Mouse (Mus musculus) midbrain, embryonic 10.5 days (tissue): ENCODE measurements around the gene Nufip2. TPM values are rescaled to one million over a fixed set of nuclear protein-coding genes. Genes with fewer than 3 reads are reported as not detected.
A peak's percentile ranks its signal among the peaks of the same experiment; 100 is the strongest.
"Not testable (repeated sequence)": the region's sequence is repeated elsewhere in the genome, so short reads cannot be mapped to it uniquely, and the experiment has no call there.

Source experiments
- DNase-seq: peaks from one replicate; pipeline ENCODE4 v3.0.0-alpha.2; 2017; ENCODE audit warnings: low spot score
- H3K27ac ChIP-seq: fragments of 300-500 bp; sonication (generic); replicated peaks from 2 replicates; pipeline ENCODE4 v1.5.1; 2016; ENCODE audit warnings: mild to moderate bottlenecking
- H3K27me3 ChIP-seq: fragments of 300-500 bp; sonication (generic); 2 replicates; pipeline ENCODE4 v1.6.1; 2016; ENCODE audit warnings: low read depth, mild to moderate bottlenecking; ENCODE audit not compliant: poor library complexity, severe bottlenecking
- H3K36me3 ChIP-seq: fragments of 300-500 bp; sonication (generic); 2 replicates; pipeline ENCODE4 v1.6.1; 2016; ENCODE audit warnings: mild to moderate bottlenecking, moderate library complexity
- H3K4me1 ChIP-seq: fragments of 300-500 bp; sonication (generic); 2 replicates; pipeline ENCODE4 v1.6.1; 2016
- H3K4me3 ChIP-seq: fragments of 300-500 bp; sonication (generic); 2 replicates; pipeline ENCODE4 v1.5.1; 2016; ENCODE audit warnings: mild to moderate bottlenecking, moderate library complexity
- H3K9me3 ChIP-seq: fragments of 300-500 bp; sonication (generic); replicated peaks from 2 replicates; pipeline ENCODE4 v1.6.1; 2016; ENCODE audit warnings: mild to moderate bottlenecking
- WGBS: fragments of 180-500 bp; shearing (Covaris S2); methylation state at CpG from one replicate; pipeline ENCODE4 v1.1.7; 2016; 5-methylcytosine and 5-hydroxymethylcytosine counted together
- polyA plus RNA-seq: library from polyadenylated mRNA; unstranded; fragments of >200 nt; fragmentation: Nextera tagmentation; extraction: Ambion mirVana; gene quantifications from 2 replicates; pipeline ENCODE4 v1.2.1, GENCODE M21; 2016

The Nufip2 gene
- polyA plus RNA-seq, 1 experiment from 2014 or later: 3.2 TPM

DNA sequence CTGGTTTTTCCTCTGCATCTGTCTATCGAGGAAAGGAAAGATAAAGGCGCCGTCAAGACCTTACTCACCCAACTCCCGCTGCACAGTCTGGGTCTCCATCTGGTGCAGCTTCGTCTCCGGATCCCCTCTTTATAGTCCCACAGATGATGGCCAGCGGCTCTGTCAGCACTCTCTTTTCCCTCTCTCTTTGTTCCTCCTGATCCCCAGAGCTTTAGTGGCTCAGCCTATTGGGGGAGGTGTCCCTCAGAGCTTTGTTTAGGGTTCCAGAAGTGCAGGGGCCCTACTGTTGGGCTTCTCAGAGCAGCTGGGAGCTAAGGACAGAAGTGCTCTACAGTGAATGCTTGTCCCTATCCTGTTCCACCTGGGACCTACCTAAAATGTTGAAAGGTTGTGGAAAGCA, 39.2 kb downstream of the Nufip2 start, which contains the start of gene Cryba1:
Cryba1 (minus strand) TSS at position 101 of the 400 bp plus-strand sequence.
- no peaks in the 10 kb centered on the region for H3K27me3 ChIP-seq
- peak within 1 kb of the TSS; percentile 25; the same call in 1 of the 2 replicates for H3K27ac ChIP-seq
- no peaks in the 10 kb centered on the region for H3K36me3 ChIP-seq
- H3K4me3 ChIP-seq: no peak within 1 kb of the TSS
- peaks cover 19% of the 10 kb centered on the region for H3K4me1 ChIP-seq
- no peaks in the 10 kb centered on the region for H3K9me3 ChIP-seq
- no peak for DNase-seq
- 48% methylated on average over 7 of the region's 7 CpGs for WGBS

DNA sequence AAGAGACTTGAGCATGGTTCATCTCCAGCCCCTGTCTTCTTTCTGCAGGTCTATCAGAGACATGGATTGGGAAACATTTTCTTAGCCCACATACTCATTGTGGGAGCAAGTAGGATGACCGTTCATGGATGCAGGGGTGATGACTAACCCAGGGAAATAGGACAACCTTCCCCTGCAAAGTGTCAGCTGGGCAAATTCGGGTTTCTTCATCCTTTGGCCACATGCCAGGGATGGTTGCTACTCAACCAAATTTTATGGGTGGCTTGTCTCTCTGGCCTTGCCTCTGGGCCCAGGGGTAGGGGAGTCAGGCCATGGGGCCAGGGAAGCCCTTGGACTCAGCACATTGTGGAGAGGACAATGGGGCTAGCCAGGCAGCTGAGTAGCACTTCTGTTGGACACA, 42.6 kb downstream of the Nufip2 start:
- DNase-seq: no peak
- Histone ChIP-seq H3K4me3 (no peak overlapping the region), H3K4me1 (peaks cover 19% of the 10 kb centered on the region), H3K36me3 (no peaks in the 10 kb centered on the region), H3K27ac (0 out of 2 replicates have a peak overlapping the region, but pooled peaks have one; percentile 14), H3K9me3 (no peaks in the 10 kb centered on the region), H3K27me3 (no peaks in the 10 kb centered on the region)
- WGBS: 77% methylated on average over 2 of the region's 2 CpGs

DNA sequence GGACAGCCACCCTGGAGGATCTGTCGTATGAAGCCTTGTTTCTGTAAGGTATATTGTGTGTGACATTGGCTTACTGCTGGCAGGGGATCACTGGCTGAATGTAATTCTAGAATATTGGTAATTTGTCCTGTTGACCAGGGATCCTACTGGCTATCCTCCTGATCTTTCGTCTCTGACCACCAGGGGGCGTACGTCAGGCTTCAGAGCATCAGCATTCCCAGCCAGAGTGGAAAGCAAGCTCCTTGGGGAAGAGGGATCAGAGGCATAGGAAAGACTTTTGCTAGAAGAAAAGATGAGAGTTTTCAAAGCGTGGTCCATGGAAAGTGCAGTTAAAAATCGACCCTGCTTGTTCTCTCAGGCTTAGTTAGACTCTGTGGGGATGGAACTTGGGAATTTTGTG, 51.3 kb downstream of the Nufip2 start:
- 3% methylated on average over 6 of the region's 6 CpGs for WGBS
- 0 out of 2 replicates have a peak, but pooled peaks cover 2% of the 10 kb centered on the region for H3K4me1 ChIP-seq
- peak; percentile 84 for DNase-seq

DNA sequence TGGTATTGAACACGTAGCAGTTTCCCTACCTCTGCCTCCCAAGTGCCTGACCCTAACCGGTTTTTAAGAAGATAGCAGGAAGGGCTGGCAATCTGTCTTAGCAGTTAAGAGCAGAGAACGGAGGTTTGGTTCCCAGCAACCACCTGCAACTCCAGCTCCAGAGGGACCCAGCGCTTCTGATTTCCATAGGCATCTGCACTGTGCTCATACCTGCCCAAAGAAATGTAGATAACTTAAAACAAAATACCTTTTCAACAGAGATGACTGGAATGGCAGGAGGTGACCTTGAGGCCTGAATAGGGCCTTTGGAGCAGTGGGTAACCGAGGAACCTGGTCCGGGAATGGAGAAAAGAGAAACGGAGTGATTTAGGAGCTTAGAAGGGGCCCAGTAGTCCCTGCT, 52.6 kb downstream of the Nufip2 start:
- Histone ChIP-seq H3K4me3 (no peak overlapping the region), H3K4me1 (0 out of 2 replicates have a peak, but pooled peaks cover 2% of the 10 kb centered on the region), H3K27me3 (no peaks in the 10 kb centered on the region), H3K27ac (no peak overlapping the region), H3K9me3 (no peaks in the 10 kb centered on the region), H3K36me3 (no peaks in the 10 kb centered on the region)
- no peak for DNase-seq
- 54% methylated on average over 7 of the region's 7 CpGs for WGBS

More for the DNA sequence above, 51.3 kb downstream of the Nufip2 start:
- Histone ChIP-seq H3K36me3 (no peaks in the 10 kb centered on the region), H3K9me3 (no peaks in the 10 kb centered on the region), H3K27me3 (no peaks in the 10 kb centered on the region), H3K4me3 (no peak overlapping the region), H3K27ac (no peak overlapping the region)

DNA sequence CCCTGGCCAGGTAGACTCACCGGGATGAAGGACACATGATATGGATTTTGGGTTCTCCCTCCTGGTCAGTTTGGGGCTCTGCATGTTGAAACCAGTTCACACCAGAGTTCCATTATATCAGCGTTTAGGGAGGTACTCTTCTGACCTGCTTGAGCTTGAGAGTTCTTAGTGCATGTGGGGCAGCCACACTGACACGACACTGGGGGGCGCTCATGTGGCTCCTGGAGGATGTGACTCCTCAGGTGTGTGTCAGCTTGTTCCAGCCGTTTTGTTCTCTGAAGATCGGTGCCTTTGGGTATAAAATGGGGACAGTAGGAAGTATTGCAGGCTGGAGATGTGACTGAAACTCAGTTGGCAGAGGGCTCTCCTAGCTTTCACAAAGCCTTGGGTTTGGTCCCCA, 58.0 kb downstream of the Nufip2 start:
- no peak overlapping the region for H3K4me3 ChIP-seq
- no peaks in the 10 kb centered on the region for H3K36me3 ChIP-seq
- 42% methylated on average over 6 of the region's 6 CpGs for WGBS
- no peaks in the 10 kb centered on the region for H3K27me3 ChIP-seq
- H3K4me1 ChIP-seq: no peaks in the 10 kb centered on the region
- DNase-seq: no peak
- no peaks in the 10 kb centered on the region for H3K9me3 ChIP-seq
- no peak overlapping the region for H3K27ac ChIP-seq

DNA sequence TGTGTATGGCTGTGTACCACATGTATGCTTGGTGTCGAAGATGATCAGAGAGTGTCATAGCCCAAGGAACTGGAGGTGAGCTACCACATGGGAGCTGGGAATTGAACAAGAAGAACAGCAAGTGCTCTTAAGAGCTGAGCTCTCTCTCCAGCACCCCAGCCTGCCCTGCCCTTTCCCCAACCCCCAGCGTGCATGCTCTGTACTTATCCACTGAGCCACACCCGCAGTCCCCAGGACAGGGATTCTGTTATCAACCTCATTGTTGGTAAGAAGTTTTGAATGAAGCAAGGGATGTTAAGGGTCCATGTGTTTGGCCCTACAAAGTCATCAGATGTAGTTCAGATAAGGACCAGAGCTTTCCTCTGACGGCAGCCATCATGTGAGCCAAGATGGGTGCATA, 60.7 kb downstream of the Nufip2 start:
- no peak overlapping the region for H3K27ac ChIP-seq
- no peaks in the 10 kb centered on the region for H3K27me3 ChIP-seq
- 93% methylated on average over 4 of the region's 4 CpGs for WGBS
- H3K4me3 ChIP-seq: no peak overlapping the region
- no peaks in the 10 kb centered on the region for H3K36me3 ChIP-seq
- no peaks in the 10 kb centered on the region for H3K4me1 ChIP-seq
- no peak for DNase-seq
- H3K9me3 ChIP-seq: no peaks in the 10 kb centered on the region

DNA sequence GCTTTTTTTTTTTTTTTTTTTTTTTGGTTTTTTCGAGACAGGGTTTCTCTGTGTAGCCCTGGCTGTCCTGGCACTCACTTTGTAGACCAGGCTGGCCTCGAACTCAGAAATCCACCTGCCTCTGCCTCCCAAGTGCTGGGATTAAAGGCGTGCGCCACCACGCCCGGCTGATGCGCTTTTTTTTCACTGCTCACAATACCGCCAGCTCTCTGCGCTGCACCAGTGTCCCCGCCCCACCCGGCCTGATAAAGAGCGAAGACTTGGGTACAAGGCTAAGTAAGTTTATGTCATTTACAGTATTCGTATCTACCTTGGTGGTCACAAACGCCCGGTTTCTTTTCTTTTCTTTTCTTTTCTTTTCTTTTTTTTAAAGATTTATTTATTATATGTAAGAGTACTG, 61.1 kb downstream of the Nufip2 start:
- not testable (repeated sequence) for H3K27me3 ChIP-seq, H3K9me3 ChIP-seq, H3K4me3 ChIP-seq, DNase-seq, H3K36me3 ChIP-seq, H3K27ac ChIP-seq, H3K4me1 ChIP-seq
- 92% methylated on average over 14 of the region's 15 CpGs for WGBS

DNA sequence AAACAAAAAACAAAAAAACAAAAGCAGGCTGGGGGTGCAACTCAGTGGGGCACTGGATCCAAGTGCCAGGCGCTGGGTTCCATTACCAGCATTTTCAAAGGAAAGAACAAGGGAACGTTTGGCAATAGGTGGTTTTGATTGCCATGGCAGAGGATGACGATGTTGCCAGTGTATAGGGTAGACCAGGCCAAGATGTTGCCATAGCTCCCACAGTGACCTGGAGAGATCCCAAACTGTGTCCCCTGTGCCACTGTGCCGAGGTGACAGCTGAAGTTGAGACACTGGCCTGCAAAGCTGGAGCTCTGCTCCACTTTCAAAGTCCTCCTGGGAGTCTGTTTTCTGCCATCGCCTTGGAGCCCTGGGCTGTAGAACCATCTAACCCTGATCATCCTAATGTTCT, 63.0 kb downstream of the Nufip2 start:
- Histone ChIP-seq H3K9me3 (no peaks in the 10 kb centered on the region), H3K36me3 (no peaks in the 10 kb centered on the region), H3K4me1 (no peaks in the 10 kb centered on the region), H3K27ac (no peak overlapping the region), H3K4me3 (no peak overlapping the region), H3K27me3 (no peaks in the 10 kb centered on the region)
- no peak for DNase-seq
- WGBS: 85% methylated on average over 5 of the region's 5 CpGs

DNA sequence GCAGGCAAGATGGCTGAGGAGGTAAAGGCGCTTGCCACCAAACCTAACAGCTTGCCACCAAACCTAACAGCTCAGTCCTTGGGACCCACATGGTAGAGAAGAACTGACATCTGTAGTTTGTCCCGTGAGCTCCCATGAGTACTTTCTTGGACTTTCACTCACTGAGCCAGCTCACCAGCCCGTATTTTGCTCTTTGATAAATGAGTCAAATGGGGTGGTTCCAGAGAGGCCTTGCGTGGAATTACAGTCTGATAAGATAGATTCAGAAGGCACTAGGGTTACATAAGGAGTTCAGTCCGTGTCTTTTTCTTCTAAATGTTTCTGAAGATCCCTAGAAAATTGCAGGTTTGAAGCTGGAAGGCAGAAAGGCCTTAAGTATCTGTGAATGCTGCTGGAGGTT, 66.6 kb downstream of the Nufip2 start:
- no peak for DNase-seq
- H3K27ac ChIP-seq: no peak overlapping the region
- no peaks in the 10 kb centered on the region for H3K9me3 ChIP-seq
- no peaks in the 10 kb centered on the region for H3K4me1 ChIP-seq
- H3K36me3 ChIP-seq: no peaks in the 10 kb centered on the region
- no peak overlapping the region for H3K4me3 ChIP-seq
- no peaks in the 10 kb centered on the region for H3K27me3 ChIP-seq
- 82% methylated on average over 5 of the region's 5 CpGs for WGBS

DNA sequence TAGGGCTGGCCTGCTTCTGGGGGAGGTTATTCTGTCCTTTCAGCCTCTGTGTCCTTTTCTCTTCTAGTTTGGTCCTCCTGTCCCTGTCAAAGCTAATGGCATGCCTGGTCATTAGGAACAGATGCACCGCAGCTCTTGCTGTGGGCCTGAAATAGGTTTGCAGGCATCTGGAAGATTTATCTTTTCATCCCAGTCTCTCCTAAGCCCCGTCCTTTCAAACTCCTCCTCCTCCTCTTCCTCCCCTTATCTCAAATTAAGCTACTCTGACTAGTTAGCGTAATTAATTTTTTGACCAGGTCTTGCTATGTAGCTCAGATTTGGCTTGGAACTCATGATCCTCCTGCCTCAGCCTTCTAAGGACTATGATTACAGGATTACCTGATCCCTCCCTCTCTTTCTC, 67.5 kb downstream of the Nufip2 start:
- H3K4me1 ChIP-seq: peaks cover 4% of the 10 kb centered on the region
- 81% methylated on average over 3 of the region's 3 CpGs for WGBS
- H3K27me3 ChIP-seq: no peaks in the 10 kb centered on the region
- DNase-seq: no peak
- H3K4me3 ChIP-seq: no peak overlapping the region
- no peak overlapping the region for H3K27ac ChIP-seq
- H3K36me3 ChIP-seq: no peaks in the 10 kb centered on the region
- no peaks in the 10 kb centered on the region for H3K9me3 ChIP-seq

DNA sequence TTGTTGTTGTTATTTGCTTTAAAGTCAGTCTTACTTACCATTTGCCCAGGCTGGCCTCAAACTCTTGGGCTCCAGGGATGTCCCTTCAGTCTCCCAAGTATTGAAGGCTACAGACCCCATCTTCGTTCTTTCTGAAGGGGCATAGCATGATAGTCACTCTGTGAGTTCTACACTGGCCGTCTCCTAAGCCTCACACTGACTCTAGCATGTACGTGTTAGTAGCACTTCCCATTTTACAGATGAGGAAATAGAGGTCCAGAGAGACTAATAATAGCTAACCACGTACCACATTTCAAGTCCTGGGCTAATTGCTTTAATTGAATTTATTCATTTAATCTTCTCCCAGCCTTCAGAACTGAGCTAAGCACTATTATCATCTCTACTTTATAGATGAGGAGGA, 74.1 kb downstream of the Nufip2 start:
- DNase-seq: no peak
- peaks cover 30% of the 10 kb centered on the region for H3K4me1 ChIP-seq
- WGBS: 93% methylated on average over 4 of the region's 4 CpGs
- H3K27ac ChIP-seq: no peak overlapping the region
- peaks cover 26% of the 10 kb centered on the region for H3K27me3 ChIP-seq
- no peaks in the 10 kb centered on the region for H3K9me3 ChIP-seq
- H3K4me3 ChIP-seq: no peak overlapping the region
- no peaks in the 10 kb centered on the region for H3K36me3 ChIP-seq

DNA sequence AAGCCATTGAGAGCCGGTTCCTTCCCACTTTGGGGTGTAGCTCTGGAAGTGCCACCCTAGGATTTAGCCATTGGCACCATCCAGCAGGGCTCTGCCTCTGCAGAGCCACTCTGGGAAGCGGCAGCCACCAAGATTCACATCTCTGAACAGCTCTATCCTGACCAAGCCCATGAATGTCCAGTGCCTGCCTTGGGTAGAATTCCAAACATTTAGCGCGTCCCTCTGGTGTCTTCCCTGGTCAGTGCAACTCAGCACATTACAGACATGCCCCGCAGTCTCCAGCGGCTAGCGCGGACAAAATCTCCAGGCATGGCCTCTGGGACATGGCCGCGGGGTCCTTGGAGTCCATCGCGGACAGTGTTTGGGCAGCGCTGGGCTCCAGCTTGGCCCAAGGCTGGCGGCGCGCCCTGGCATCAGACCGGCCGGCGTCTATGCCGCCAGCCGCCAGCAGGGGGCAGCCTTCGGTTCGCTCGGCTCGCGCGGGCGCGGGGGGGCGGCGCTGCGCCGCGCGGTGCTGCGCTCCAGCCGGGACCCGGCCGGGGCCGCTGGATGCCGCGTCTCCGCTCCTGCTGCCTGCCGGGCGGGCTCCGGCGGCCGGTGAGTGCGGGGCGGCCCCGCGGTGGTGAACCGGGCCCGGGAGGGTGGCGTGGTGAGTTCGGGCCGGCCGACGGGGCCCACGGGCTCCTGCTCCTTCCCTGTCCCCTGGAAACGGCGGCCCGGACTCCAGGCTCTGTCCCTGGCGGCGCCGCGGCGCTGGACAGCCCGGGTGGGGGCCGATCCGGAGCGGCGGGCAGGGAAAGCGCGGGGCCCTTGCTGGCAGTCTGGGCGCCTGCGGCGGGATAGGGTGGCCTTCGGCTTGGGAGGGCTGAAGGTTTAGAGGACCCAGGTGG, 77.1 kb downstream of the Nufip2 start, which contains the start of gene Myo18a:
Myo18a (plus strand) TSS at position 464 of the 890 bp plus-strand sequence.
- WGBS: 2% methylated on average over 79 of the region's 79 CpGs
- peak within 1 kb of the TSS; percentile 96 for H3K27ac ChIP-seq
- H3K9me3 ChIP-seq: no peaks in the 10 kb centered on the region
- H3K4me1 ChIP-seq: peaks cover 55% of the 10 kb centered on the region
- DNase-seq: peak; percentile 87
- peak within 1 kb of the TSS; percentile 78 for H3K4me3 ChIP-seq
- no peaks in the 10 kb centered on the region for H3K36me3 ChIP-seq
- peaks cover 33% of the 10 kb centered on the region for H3K27me3 ChIP-seq

DNA sequence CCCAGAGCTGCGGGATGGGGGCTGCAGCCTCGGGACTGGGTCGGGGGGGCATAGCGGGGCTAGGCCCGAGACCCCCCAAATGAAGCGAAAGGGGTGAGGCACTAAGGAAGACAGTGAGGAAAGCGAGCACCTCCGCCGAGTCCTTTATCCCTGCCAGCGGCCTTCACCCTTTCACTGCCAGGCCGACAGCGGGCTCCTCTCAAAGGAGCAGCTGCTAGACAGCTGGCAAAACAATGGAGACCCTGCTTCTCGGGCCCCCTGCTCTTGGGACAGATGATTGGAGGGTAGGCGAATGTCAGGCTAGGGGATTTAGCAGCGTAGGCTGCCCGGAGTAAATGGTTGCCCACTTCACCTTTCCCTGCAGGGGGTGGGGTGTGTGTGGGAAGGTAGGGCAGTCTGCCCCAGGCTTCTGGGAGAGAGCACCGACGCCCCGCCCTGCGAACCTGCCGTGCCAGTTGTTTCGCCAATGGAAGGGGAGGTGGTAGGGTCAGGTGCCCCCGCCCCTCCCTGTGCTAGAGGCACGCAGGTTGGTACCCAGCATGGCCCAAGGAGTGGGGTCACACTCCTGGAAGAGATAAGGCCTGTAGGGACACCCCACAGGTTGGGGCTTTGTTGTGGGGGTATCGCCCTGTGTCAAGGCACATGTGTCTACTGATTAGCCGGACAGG, 77.9 kb downstream of the Nufip2 start:
- peaks cover 33% of the 10 kb centered on the region for H3K27me3 ChIP-seq
- H3K27ac ChIP-seq: peak overlapping the region; percentile 96
- peak; percentile 81 for DNase-seq
- H3K9me3 ChIP-seq: no peaks in the 10 kb centered on the region
- peaks cover 50% of the 10 kb centered on the region for H3K4me1 ChIP-seq
- 5% methylated on average over 26 of the region's 26 CpGs for WGBS
- peak overlapping the region; percentile 78 for H3K4me3 ChIP-seq
- no peaks in the 10 kb centered on the region for H3K36me3 ChIP-seq
